Mouse (Mus musculus): ENCODE results near the gene 4931428F04Rik. TPM values are rescaled to one million over a fixed set of nuclear protein-coding genes. Genes with fewer than 3 reads are reported as not detected.
"Not testable (repeated sequence)": the region's sequence is repeated elsewhere in the genome, so short reads cannot be mapped to it uniquely, and the experiment has no call there.

4931428F04Rik gene
- total RNA-seq, 2 experiments from 2014 or later = 68.2 to 82.2 TPM

GRCm38 (mm10) chr8:105252680-105253537 is 36.8 kb downstream of the 4931428F04Rik start:
- DNase-seq (ENCODE audit: extremely low spot score in 1 of 2, low spot score in 2 of 2) = no peak
- intact Hi-C loops (cut with DNase I) = no loop called here

GRCm38 (mm10) chr8:105251954-105252353 is 37.7 kb downstream of the 4931428F04Rik start:
- intact Hi-C loops (cut with DNase I) = loop anchor here (2.0 kb wide), 1 partner anchor 19 kb away; no protein-coding TSS in a partner anchor

DNA sequence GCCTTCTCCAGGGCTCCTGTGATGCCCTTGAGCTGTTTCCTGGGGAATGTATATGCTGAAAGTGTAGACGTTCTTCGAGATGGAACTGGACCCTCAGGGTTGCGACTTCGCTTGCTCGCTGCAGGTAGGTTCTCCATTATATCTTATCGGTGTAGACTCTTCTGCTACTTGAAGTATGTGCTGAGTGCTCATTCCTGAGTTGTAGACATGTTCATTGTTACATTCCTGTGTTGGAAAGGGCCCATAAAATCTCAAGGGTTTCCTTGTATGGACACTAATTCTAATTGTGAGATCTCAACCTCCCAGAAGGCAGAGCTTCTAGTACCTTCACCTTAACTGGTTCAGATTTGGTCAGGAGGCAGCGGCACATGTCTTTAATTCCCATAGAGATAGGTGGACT is 48.6 kb downstream of the 4931428F04Rik start:
- intact Hi-C loops (cut with DNase I) = no loop called here
- DNase-seq (ENCODE audit: extremely low spot score in 1 of 2, low spot score in 2 of 2) = no peak

More at GRCm38 (mm10) chr8:105251954-105252353, 37.7 kb downstream of the 4931428F04Rik start:
- no peak for DNase-seq (ENCODE audit: extremely low spot score in 1 of 2, low spot score in 2 of 2)

GRCm38 (mm10) chr8:105237442-105238142 is 52.1 kb downstream of the 4931428F04Rik start:
- intact Hi-C loops (cut with DNase I) = no loop called here

GRCm38 (mm10) chr8:105235206-105235605 is 54.5 kb downstream of the 4931428F04Rik start:
- intact Hi-C loops (cut with DNase I) = no loop called here
- DNase-seq (ENCODE audit: extremely low spot score in 1 of 2, low spot score in 2 of 2) = no peak

More at GRCm38 (mm10) chr8:105237442-105238142, 52.1 kb downstream of the 4931428F04Rik start:
- DNase-seq (ENCODE audit: extremely low spot score in 1 of 2, low spot score in 2 of 2) = no peak

DNA sequence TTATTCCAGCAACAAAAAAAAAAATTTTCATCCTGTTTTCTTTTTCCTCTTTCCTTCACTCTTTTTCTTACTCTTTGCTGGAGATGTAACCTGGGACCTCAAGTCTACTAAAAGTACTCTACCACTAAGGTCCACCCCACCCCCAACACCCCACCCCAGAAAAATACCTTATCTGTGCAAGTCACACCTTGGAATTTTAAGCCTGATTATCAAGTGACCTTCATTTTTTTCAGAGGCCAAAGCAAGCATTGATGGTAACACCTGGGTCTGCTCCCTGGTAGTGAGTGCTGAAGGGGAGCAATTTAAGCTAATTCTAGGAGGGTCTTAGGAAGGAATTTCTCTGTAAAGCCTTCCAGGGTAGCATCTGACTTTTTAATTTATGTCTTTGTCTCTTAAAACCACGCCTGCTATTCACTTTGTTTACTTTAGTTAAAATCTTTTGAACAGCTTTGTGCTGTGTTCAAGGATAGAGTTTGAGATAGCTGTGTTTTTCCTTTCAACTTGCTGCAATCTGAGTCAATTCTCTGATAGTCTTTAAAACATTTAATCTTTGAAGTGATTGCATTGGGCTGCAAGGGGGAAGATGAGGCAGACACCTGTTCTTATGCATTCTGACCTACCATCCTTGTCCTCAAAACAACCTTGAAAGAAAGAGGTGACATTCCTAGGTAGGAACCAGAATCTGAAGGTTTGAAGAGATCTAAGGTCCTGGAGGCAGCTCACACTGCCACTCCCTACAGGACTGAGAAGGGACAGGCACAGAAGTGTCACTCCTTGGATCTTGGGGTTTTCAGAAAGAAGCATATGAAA is 56.3 kb downstream of the 4931428F04Rik start:
- intact Hi-C loops (cut with DNase I) = loop anchor here (2.0 kb wide), 1 partner anchor 17 kb away; no protein-coding TSS in a partner anchor
- no peak for DNase-seq (ENCODE audit: extremely low spot score in 1 of 2, low spot score in 2 of 2)

GRCm38 (mm10) chr8:105232321-105232693 is 57.4 kb downstream of the 4931428F04Rik start:
- intact Hi-C loops (cut with DNase I) = loop anchor here (2.0 kb wide), 1 partner anchor 18 kb away; no protein-coding TSS in a partner anchor

GRCm38 (mm10) chr8:105231503-105232320 is 58.0 kb downstream of the 4931428F04Rik start:
- intact Hi-C loops (cut with DNase I) = loop anchor here (2.0 kb wide), 1 partner anchor 19 kb away; no protein-coding TSS in a partner anchor
- DNase-seq (ENCODE audit: extremely low spot score in 1 of 2, low spot score in 2 of 2) = no peak

More at GRCm38 (mm10) chr8:105232321-105232693, 57.4 kb downstream of the 4931428F04Rik start:
- not testable (repeated sequence) for DNase-seq (ENCODE audit: extremely low spot score in 1 of 2, low spot score in 2 of 2)

Small RNA genes within 50 kb of the gene (microRNA-seq; reads per million reads assigned to microRNA genes)
- gene Gm27320 (not detected), gene Mir328 (5,009 reads per million, percentile 92 among the genes with 10 or more reads in this experiment)

Other genes with a start within 250 kb of the 4931428F04Rik start
- gene Ces3a, start 241.3 kb downstream of the 4931428F04Rik start, total RNA-seq (2021) = not detected
- not detected for gene Ces3b, start 206.1 kb downstream of the 4931428F04Rik start, total RNA-seq (2021)
- gene Ces4a, start 158.1 kb downstream of the 4931428F04Rik start, total RNA-seq (2021) = not detected
- 10 to 100 TPM; 20.9 to 23.0 TPM for gene Cbfb, start 119.2 kb downstream of the 4931428F04Rik start, total RNA-seq (2021)
- 10 to 100 TPM; 27.5 to 28.0 TPM for gene D230025D16Rik, start 64.7 kb downstream of the 4931428F04Rik start, total RNA-seq (2021)
- 1 to 10 TPM; 3.0 to 3.8 TPM for gene B3gnt9, start 34.7 kb downstream of the 4931428F04Rik start, total RNA-seq (2021)
- 1 to 10 TPM; 5.5 to 5.8 TPM for gene Tradd, start 25.3 kb downstream of the 4931428F04Rik start, total RNA-seq (2021)
- under 1 TPM; 0.58 to 0.61 TPM for gene Fbxl8, start 25.2 kb downstream of the 4931428F04Rik start, total RNA-seq (2021)
- under 1 TPM; 0.34 to 0.75 TPM for gene Hsf4, start 20.1 kb downstream of the 4931428F04Rik start, total RNA-seq (2021)
- 1 to 10 TPM; 3.2 to 3.5 TPM for gene Nol3, start 13.7 kb downstream of the 4931428F04Rik start, total RNA-seq (2021)
- 1 to 10 TPM; 4.2 to 4.3 TPM for gene Exoc3l, start 6.2 kb upstream of the 4931428F04Rik start, total RNA-seq (2021)
- gene E2f4, start 7.8 kb upstream of the 4931428F04Rik start, total RNA-seq (2021) = 10 to 100 TPM; 29.6 to 30.2 TPM
- under 1 TPM; 0.41 to 0.83 TPM for gene Elmo3, start 15.7 kb upstream of the 4931428F04Rik start, total RNA-seq (2021)
- gene Lrrc29, start 36.4 kb upstream of the 4931428F04Rik start, total RNA-seq (2021) = 1 to 10 TPM; 5.4 to 5.6 TPM
- 10 to 100 TPM; 47.4 to 47.9 TPM for gene Tmem208, start 36.5 kb upstream of the 4931428F04Rik start, total RNA-seq (2021)
- 1 to 10 TPM; 2.6 to 2.7 TPM for gene Fhod1, start 58.1 kb upstream of the 4931428F04Rik start, total RNA-seq (2021)
- gene Slc9a5, start 59.0 kb upstream of the 4931428F04Rik start, total RNA-seq (2021) = 10 to 100 TPM; 25.7 to 27.7 TPM
- 1 to 10 TPM; 2.2 to 3.7 TPM for gene Plekhg4, start 83.4 kb upstream of the 4931428F04Rik start, total RNA-seq (2021)
- gene Kctd19, start 123.6 kb upstream of the 4931428F04Rik start, total RNA-seq (2021) = not detected
- gene Lrrc36, start 123.7 kb upstream of the 4931428F04Rik start, total RNA-seq (2021) = under 1 TPM; 0.32 to 0.79 TPM
- gene Tppp3, start 181.7 kb upstream of the 4931428F04Rik start, total RNA-seq (2021) = 10 to 100 TPM; 75.5 to 88.7 TPM
- gene Zdhhc1, start 207.0 kb upstream of the 4931428F04Rik start, total RNA-seq (2021) = 10 to 100 TPM; 21.6 to 21.8 TPM
- gene Hsd11b2, start 228.9 kb upstream of the 4931428F04Rik start, total RNA-seq (2021) = not detected

All from left cerebral cortex, postnatal 10 days (tissue).